Mouse (Mus musculus) brain, embryonic 14.5 days (tissue): ENCODE results near the gene Ugt1a5. TPM values are rescaled to one million over a fixed set of nuclear protein-coding genes. Genes with fewer than 3 reads are reported as not detected.

ENCODE experiments used
- DNase-seq: peaks from one replicate; pipeline ENCODE4 v3.0.0-alpha.2; 2011; ENCODE audit warnings: low read depth
- CTCF ChIP-seq: fragments of 200-500 bp; IDR thresholded peaks from 2 replicates; pipeline ENCODE4 v1.5.1; 2012; ENCODE audit warnings: inconsistent platforms, mild to moderate bottlenecking, moderate library complexity, borderline replicate concordance; ENCODE audit not compliant: insufficient read depth, insufficient read length; ENCODE audit errors: extremely low read depth
- POLR2A ChIP-seq: fragments of 200-500 bp; IDR thresholded peaks from 2 replicates; pipeline ENCODE4 v1.6.1; 2012; ENCODE audit warnings: mild to moderate bottlenecking, inconsistent platforms, borderline replicate concordance; ENCODE audit not compliant: poor library complexity, insufficient read depth, insufficient read length, severe bottlenecking; ENCODE audit errors: extremely low read depth
- polyA plus RNA-seq: library from polyadenylated mRNA; depleted of rRNA; stranded (reverse); fragments of >200 nt; gene quantifications from 2 replicates; pipeline ENCODE4 v1.2.3, GENCODE M21; 2012

The Ugt1a5 gene
- polyA plus RNA-seq, 1 experiment = not detected

- TF ChIP-seq POLR2A = no peak
- TF ChIP-seq CTCF = no peak
- DNase-seq = no peak
These were observed 62.3 kb downstream of the Ugt1a5 start for GRCm38 (mm10) chr1:88228121-88228520.

- no peak for DNase-seq
- TF ChIP-seq CTCF (no peak), POLR2A (no peak)
These were observed 63.8 kb downstream of the Ugt1a5 start for GRCm38 (mm10) chr1:88229566-88229965.

GRCm38 (mm10) chr1:88229986-88230385 lies 64.2 kb downstream of the Ugt1a5 start:
- no peak for DNase-seq
- no peak for TF ChIP-seq POLR2A
- no peak for TF ChIP-seq CTCF

GRCm38 (mm10) chr1:88230421-88230820 lies 64.6 kb downstream of the Ugt1a5 start:
- DNase-seq = no peak
- TF ChIP-seq POLR2A = no peak

GRCm38 (mm10) chr1:88230981-88231802 lies 65.4 kb downstream of the Ugt1a5 start:
- no peak for DNase-seq
- no peak for TF ChIP-seq CTCF
- TF ChIP-seq POLR2A = no peak

- no peak for DNase-seq
- no peak for TF ChIP-seq POLR2A
- no peak for TF ChIP-seq CTCF
These were observed 66.1 kb downstream of the Ugt1a5 start for GRCm38 (mm10) chr1:88231803-88232499.

GRCm38 (mm10) chr1:88232664-88233380 lies 67.0 kb downstream of the Ugt1a5 start:
- no peak for DNase-seq

GRCm38 (mm10) chr1:88233421-88234247 lies 67.8 kb downstream of the Ugt1a5 start:
- no peak for DNase-seq
- TF ChIP-seq CTCF (no peak), POLR2A (no peak)

More at GRCm38 (mm10) chr1:88232664-88233380, 67.0 kb downstream of the Ugt1a5 start:
- TF ChIP-seq POLR2A (no peak), CTCF (no peak)

GRCm38 (mm10) chr1:88234248-88234610 lies 68.4 kb downstream of the Ugt1a5 start:
- DNase-seq = no peak
- no peak for TF ChIP-seq POLR2A
- TF ChIP-seq CTCF = no peak

GRCm38 (mm10) chr1:88234646-88235045 lies 68.8 kb downstream of the Ugt1a5 start:
- no peak for DNase-seq
- no peak for TF ChIP-seq POLR2A
- TF ChIP-seq CTCF = no peak
